Mouse (Mus musculus): ENCODE results near the gene Mgat4d.
"Not testable (repeated sequence)": the region's sequence is repeated elsewhere in the genome, so short reads cannot be mapped to it uniquely, and the experiment has no call there.

Gene Mgat4d

DNA sequence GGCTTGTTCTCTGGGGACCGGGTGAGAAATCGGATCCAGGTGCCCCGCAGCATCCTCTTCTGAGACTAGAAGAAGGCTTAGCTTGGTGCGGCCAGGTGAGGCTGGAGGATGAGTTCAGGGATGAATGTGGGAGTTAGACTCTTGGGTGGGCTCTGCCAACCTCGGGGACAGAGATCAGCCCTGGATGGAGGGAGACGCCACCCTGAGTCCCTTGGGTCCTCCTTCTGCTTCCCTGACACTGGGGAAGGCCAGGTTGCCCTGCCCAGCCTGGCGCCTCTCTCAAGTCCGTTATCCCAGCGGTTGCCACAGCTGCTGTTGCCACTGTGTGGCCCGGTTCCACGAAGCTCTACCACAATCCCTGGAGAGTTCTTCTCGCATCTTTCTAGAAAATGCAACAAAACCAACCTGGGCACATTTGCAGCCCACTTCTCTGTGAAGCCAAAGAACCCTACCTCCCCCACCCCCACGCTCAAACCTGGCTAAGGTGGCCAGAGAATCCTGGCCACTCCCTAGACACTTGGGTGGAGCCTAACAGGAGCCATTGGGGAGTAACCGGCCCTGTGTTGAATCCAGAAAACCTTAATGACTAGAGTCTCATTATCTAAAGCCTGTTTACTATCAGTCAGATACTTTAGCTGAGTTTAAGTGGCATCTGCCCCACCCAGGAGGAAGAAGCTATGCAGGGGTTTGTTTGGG lies 41.9 kb downstream of the Mgat4d start:
- no peak for DNase-seq (ENCODE audit: low read depth)

DNA sequence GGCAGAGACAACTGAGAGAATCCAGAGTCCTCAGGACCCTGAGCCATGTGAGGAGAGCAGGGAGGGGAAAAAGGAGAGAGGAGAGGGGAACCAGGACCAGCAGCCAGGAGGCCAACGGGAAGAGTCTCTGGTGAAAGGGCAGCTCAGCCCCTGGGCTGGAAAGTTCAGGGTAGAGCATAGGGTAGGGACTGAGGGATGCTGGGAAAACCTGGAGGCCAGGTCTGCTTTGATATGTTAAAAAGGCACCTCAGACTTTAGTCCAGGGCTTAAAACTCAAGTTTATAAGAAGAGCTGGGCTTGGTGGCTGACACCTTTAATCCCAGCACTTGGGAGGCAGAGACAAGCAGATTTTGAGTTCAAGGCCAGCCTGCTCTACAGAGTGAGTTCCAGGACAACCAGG lies 44.2 kb downstream of the Mgat4d start:
- DNase-seq (ENCODE audit: low read depth): no peak

DNA sequence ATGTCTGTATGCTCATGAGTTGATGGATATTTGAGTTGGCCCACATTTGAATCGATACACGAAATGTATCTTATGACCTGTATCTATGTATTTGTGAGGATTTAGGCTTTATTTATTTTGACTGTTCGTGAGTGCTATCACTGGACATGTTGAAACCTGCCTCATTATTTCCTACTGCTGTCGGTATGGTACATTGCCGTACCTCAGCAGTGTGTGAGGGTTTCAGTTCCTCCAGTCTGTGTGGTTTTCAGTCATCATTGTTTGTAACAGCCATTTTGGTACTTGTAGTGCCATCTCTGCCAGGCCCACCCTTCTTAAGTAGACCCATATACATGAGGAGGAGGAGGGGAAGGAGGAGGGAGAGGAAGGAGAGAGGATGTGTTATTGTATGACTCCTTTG lies 46.1 kb downstream of the Mgat4d start:
- no peak for DNase-seq (ENCODE audit: low read depth)

DNA sequence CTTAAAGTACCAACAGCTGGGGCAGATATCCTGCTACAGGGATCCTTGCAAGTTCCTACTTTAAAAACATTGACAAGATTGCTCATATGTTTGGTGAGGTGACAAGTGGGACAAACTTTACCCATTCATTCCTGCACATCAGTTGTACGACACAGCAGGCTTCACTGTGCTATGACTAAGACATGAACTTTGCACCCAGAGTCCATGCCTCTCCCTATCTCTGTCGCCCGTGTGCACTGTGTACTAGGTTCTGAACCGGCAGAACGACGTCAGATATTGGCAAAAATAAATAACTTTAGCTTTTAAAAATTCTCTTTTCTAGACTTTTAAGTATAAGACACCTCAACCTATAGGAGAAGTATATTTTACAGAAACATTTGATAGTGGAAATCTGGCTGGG lies 48.4 kb downstream of the Mgat4d start:
- no peak for DNase-seq (ENCODE audit: low read depth)

DNA sequence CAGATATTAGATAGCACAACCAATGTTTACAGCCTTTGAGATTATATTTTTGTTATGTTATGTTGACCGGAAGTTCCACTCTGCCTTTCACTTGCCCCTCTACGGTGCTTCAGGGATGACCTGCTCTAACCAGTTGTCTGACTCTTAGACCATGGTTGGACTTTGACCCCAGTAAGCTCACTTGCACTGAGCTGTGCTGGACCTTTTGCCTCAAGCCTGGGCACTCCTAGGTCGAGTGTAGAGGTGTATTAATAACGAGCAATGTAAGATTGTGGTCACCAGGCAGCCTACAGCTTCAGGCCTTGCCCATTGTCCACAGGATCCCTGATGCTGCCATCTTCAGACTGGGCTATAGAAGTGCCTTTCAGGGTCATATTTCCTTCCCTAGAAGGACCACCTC lies 49.5 kb downstream of the Mgat4d start:
- DNase-seq (ENCODE audit: low read depth): no peak

DNA sequence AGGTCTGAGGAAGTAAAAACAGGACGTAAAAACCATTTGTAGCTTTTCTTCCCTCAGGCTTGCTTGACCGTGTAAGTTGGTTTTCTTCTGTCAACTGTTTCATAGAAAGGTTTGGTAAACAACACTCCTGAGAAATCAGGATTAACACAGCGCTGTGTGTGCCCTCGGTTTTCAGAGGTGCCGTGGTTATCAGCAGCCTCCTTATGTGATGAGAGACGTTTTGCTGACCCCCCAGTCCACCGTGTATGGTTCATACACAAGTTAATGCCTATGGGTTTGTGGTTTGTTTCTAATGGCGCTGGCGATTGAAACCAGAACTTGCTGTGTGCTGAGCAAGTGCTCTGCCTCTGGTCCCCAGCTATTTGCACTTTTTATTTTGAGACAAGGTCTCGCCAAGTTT lies 57.3 kb downstream of the Mgat4d start:
- DNase-seq (ENCODE audit: low read depth): no peak

DNA sequence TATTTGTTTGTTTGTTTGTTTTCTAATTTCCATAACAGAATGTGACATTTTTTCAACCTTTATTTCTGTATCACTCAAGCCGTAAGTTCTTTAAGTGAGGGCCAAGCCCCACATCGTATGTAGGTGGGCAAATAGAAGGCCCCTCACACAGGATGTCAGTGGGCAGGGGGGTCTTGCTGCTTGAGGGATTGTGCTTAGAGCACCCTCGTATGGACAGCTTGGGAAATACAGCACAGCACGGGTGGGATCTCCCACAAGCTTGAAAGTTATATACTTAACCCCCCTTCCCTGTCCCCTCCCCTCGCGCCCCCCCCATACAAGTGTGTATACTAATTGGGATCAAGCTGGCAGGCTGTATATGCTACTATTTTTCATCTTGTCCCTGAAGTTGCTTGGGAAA lies 58.6 kb downstream of the Mgat4d start:
- DNase-seq (ENCODE audit: low read depth): peak; percentile 47

DNA sequence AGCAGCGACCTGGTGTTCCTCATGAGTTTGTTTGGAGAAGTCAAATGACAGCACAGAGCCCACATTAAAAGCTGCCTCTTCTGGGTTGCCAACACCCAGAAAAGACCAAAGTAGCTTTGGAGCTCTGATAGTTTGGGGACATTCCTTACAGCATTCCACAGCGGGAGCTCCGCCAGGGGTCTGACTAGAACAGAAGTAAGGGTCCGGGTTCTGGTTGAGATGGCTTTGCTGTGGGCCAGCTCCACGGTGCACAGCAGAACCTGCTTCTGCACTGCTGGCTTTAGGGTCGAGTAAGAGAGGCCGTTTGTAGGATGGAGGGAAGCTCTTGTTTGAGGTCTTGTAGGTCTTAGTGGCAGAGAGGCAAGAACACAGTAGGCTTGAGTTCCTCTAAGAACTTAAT lies 60.2 kb downstream of the Mgat4d start:
- DNase-seq (ENCODE audit: low read depth): no peak

DNA sequence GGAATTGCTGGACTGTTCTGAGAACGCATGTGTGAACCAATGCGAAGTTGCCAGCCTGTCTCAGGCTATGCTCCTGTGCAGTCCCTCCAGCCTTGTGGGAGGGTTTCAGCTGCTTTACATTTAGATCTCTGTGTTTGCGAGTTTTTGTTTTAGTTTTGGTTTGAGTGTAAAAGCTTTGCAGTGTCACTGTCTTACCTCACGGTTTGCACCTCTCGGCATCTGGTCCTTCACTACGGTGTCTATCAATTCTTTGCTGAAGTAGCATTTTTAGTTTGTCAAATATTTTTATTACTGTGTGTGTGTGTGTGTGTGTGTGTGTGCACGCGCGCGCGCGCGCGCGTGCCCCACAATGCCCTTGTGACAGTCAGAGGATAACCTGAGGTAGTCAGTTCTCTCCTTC lies 68.6 kb downstream of the Mgat4d start:
- no peak for DNase-seq (ENCODE audit: low read depth)

DNA sequence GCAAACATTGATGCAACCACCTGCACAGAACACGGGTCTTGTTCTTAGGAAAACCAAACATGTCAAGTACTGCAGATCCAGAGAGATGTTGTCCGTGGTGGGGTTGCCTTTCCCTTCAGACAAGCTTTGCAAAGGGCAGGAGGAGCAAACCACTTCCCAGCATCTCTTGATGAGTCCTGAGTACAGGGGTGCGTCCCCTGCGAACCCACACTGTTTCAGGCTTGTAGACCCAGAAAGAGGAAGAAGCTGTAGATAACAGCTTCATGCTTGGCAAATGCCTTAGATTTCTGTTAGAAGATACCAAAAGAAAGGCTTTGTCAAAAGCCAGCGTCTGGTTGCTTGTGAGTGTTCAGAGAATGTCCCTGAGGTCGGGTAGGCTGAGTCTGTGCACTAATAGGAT lies 69.7 kb downstream of the Mgat4d start:
- DNase-seq (ENCODE audit: low read depth): no peak

DNA sequence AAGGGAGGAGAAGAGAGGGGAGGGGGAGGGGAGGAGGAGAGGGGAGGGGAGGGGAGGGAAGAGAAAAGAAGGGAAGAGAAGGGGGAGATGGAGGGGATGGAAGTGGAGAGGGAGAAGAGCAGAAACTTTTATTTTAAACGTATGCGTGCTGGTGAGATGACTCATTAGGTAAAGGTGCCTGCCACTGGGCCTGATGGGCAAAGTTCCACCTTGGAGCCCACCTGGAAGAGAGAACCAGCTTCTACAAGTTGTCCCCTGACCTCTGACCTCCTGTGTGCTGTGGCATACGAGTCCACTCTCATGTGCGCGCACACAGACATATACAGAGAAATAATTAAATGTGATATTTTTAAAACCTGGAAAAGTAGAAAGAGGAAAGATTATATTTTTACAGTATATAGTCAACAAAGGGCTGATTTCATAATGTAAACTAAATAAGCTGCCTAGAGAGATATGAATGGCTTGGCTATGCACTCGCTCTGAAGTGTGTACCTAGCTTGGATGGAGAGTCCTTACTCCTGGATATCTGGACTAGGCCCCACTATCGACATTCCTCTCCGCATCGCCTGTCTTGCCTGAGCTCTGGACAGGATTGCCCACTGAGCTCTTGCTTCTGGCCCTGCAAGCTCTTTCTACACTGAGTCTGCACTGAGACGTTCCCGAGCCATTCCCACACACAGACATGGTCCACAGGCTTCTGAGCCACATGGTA lies 70.7 kb downstream of the Mgat4d start:
- no peak for DNase-seq (ENCODE audit: low read depth)

DNA sequence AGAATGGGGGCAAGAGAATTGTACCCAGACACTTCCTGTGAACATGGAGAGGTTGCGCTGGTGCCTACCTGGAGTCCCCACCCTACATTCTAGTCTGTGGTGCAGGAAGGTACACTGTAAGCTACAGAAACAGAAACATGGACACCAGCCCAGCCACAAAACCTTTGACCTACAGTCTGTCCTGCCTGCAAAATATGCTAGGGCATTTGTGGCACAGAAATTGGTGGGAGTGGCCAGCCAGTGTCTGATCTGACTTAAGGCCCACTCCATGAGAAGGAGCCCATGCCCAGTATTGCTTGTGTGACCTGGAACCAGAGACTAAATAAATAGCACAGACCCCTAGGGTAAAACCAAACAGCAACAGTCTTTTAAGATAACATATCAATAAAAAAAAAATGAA lies 73.1 kb downstream of the Mgat4d start:
- no peak for DNase-seq (ENCODE audit: low read depth)

DNA sequence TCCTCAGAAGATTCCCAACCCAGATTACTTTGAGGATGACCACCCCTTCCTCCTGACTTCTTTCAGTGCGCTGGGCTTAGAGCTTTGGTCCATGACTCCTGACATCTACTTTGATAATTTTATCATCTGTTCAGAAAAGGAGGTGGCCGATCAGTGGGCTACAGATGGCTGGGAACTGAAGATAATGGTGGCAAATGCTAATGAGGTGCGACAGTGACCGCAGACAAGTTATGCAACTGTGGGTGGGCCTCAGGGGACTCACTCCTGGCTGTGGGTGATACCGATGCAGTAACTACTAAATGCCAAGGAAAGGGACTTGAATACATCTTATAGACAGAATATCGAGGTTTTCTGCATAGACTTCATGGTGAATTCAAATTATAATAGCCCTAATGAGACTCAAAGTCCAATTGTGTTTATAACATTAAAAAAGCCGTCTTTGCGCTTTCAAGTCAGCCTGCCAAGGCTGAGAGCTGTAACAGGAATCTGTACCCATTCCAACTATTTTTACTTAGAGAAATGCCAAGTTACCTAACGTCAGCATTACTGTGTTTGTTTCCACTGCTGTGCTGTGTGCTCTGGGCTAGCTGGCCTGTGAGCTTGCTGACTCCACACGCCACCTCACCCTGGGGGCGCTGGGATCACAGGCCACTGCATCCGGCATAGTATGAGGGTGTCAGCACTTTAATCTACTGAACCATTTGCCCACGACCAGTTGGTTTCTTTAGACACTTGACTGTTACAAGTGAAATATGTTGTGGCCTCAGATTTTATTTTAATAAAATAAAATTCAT lies 75.0 kb downstream of the Mgat4d start:
- no peak for DNase-seq (ENCODE audit: low read depth)

DNA sequence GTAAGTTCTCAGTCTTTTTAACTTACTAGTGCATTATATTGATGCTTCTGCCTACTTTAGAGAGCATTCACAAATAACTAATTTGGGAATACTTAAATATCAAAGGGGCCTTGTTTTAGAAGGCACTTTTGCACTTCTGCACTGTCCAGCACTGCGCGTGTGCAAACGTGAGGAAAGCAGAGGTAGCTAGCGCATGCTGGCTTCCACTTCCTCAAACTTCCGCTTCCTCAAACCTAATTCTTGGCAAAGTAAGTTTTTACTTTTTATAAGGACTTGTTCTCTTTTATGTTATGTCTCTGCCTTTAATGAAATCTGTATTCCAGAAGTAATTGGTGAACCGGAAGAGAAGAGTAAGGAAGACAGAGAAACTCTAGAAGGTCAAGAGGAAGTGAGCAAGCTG lies 76.9 kb downstream of the Mgat4d start:
- no peak for DNase-seq (ENCODE audit: low read depth)

DNA sequence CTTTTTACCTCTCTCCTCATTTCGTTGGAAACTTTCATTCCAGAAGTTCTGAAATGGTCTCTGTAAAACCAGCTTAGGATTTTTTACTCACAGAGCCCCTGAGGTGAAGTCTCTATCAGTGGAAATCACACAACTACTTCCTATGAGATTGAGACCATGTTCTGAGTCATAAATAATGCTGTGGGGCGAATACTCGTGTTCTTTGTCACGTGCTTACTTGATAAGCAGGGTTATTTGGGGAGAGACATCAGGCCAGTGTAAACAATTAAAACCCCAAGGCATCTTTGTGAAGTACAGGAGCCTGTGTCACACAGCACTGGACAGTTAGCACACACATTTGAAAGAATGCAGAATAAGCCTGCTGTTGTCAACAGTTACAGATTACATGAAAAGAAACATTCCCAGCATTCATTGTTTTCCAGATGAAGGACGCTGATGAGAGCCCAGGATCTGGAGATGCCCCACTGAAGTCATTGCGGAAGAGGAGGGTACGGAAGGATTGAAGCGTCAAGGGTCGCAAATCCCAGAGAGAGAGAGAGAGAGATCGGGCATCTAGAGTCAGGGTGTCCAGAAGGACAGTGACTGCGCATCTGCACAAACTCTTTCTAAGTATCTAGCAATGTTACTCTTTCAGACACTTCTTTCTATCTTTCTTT lies 78.0 kb downstream of the Mgat4d start:
- DNase-seq (ENCODE audit: low read depth): no peak

DNA sequence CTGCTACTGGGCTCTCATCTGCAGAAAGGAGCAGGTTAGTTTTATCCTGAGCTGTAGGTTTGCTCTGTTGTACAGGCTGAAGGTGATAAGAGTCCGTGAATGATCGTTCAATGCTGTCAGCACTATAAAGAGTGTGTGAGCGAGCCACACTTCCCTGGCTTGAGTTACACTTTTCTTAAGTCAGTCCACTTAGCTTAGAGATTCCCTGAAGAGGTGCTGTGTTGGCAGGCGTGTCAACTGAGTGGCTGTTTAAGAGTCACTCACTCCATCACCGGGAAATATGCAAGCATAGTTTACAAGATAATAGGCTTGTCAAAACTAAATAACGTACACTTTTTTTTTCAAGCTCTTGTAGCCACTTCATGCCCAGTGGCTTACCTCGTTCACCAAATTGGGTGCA lies 78.7 kb downstream of the Mgat4d start:
- DNase-seq (ENCODE audit: low read depth): no peak

DNA sequence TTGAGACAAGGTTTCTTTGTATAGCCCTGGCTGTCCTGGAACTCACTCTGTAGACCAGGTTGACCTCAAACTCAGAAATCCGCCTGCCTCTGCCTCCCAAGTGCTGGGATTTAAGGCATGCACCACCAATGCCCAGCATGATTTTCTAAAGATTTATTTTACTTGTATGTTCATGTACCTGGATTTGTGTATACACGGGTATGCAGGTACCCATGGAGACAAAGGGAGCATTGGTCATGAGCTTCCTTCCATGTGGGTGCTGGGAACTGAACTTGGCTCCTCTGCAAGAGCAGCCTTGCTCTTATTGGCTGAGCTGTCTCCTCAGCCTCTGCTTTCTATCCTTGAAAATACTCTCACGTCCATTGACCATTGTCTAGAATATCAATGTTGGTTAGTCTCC lies 80.3 kb downstream of the Mgat4d start:
- not testable (repeated sequence) for DNase-seq (ENCODE audit: low read depth)

DNA sequence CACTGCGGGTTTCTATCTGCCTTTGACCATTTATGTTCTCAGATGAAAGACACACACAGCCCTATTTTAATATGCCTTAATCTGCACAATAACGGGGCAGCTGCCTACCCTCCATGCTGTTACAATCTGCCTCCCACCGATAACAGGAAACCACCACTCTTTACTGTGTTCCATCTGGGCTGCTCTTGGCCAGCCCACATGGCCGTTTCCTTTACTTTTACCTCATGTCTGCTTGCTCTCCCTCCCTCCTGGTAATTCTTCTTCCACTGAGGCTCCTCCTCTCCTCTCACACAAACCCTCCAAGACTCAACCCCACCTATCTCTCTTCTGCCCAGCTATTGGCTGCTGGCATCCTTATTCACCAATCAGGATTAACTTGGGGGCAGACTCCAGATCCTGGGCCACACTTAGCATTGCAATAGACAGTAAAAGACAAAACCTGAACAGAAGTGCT lies 80.8 kb downstream of the Mgat4d start:
- peak; percentile 70 for DNase-seq (ENCODE audit: low read depth)

All from 416B (cell line).